13 mouse cellular contexts compared by ENCODE assay signal in genomic region chr6:113508272-113508946, GRCm38 (mm10). TPM values are rescaled to one million over a fixed set of nuclear protein-coding genes. Genes with fewer than 3 reads are reported as not detected.
DNase-seq lines count a peak whose midpoint lies in the region; ATAC-seq lines count a peak whose summit lies in the region.
"Had no signal": no experiment of that assay in that cellular context is flagged by ENCODE, and none has a peak within 500 bp of the region (broad histone marks: within the 10 kb centered on the region; RNA-seq: fewer than 3 reads in every experiment).

No protein-coding gene starts in this region.

- H3K9me3 ChIP-seq in liver, embryonic 11.5 days (ENCODE audit: control insufficient read depth, low read length), result no peaks in the 10 kb centered on the region
- H3K9me3 ChIP-seq in limb, embryonic 13.5 days, result no peaks in the 10 kb centered on the region
- H3K9me3 ChIP-seq in forebrain, embryonic 15.5 days, result no peaks in the 10 kb centered on the region
- H3K9me3 ChIP-seq: midbrain, embryonic 12.5 days had no signal

- no peak overlapping the region for H3K27ac ChIP-seq in liver, embryonic 11.5 days (ENCODE audit: low read depth, low read length)
- 0 out of 2 replicates have a peak overlapping the region, but pooled peaks have one; percentile 52 for H3K27ac ChIP-seq in limb, embryonic 13.5 days
- H3K27ac ChIP-seq in forebrain, embryonic 15.5 days (replicated peaks), result no peak overlapping the region
- H3K27ac ChIP-seq: left cerebral cortex, adult 2 months; midbrain, embryonic 12.5 days had no signal

- no peak overlapping the region for H3K9ac ChIP-seq in liver, embryonic 11.5 days (ENCODE audit: low read depth, low read length)
- H3K9ac ChIP-seq in limb, embryonic 13.5 days, result no peak overlapping the region
- no peak overlapping the region for H3K9ac ChIP-seq in forebrain, embryonic 15.5 days (replicated peaks)
- H3K9ac ChIP-seq: midbrain, embryonic 12.5 days had no signal

- no peak overlapping the region for H3K4me3 ChIP-seq in liver, embryonic 11.5 days (ENCODE audit: low read depth, low read length)
- H3K4me3 ChIP-seq in limb, embryonic 13.5 days, result no peak overlapping the region
- no peak overlapping the region for H3K4me3 ChIP-seq in forebrain, embryonic 15.5 days
- H3K4me3 ChIP-seq: left cerebral cortex, adult 2 months; midbrain, embryonic 12.5 days had no signal

- 70% methylated on average over 7 of the region's 7 CpGs for WGBS in liver, embryonic 11.5 days
- 65% methylated on average over 7 of the region's 7 CpGs for WGBS in limb, embryonic 13.5 days
- WGBS in forebrain, embryonic 15.5 days, result 62% methylated on average over 7 of the region's 7 CpGs

- H3K27me3 ChIP-seq in liver, embryonic 11.5 days (replicated peaks; ENCODE audit: control insufficient read depth, insufficient read depth, low read length), result no peaks in the 10 kb centered on the region
- no peaks in the 10 kb centered on the region for H3K27me3 ChIP-seq in limb, embryonic 13.5 days
- H3K27me3 ChIP-seq in forebrain, embryonic 15.5 days, result no peaks in the 10 kb centered on the region
- H3K27me3 ChIP-seq: midbrain, embryonic 12.5 days; Patski had no signal

- H3K4me1 ChIP-seq in liver, embryonic 11.5 days (replicated peaks; ENCODE audit: control insufficient read depth, insufficient read depth, low read length), result no peaks in the 10 kb centered on the region
- H3K4me1 ChIP-seq in limb, embryonic 13.5 days, result no peaks in the 10 kb centered on the region
- H3K4me1 ChIP-seq in forebrain, embryonic 15.5 days, result no peaks in the 10 kb centered on the region

- H3K36me3 ChIP-seq in liver, embryonic 11.5 days (ENCODE audit: control insufficient read depth, insufficient read depth, low read length), result no peaks in the 10 kb centered on the region
- H3K36me3 ChIP-seq in limb, embryonic 13.5 days, result peaks cover 6% of the 10 kb centered on the region; the same call in 1 of the 2 replicates
- H3K36me3 ChIP-seq in forebrain, embryonic 15.5 days, result peaks cover 13% of the 10 kb centered on the region; the same call in 1 of the 2 replicates

- peak; percentile 67 to 73 for DNase-seq in cerebellum, postnatal 10 days
- DNase-seq in cerebellum, adult 18-20 months, result no peak
- no peak for DNase-seq in liver, embryonic 11.5 days (ENCODE audit: low spot score)
- DNase-seq in liver (no peak), R1 (ENCODE audit: low read depth, low spot score) (peak; percentile 41)
- no peak for DNase-seq in lung, postnatal 10 days
- DNase-seq: kidney, postnatal 10 days; lung, adult 2 months had no signal

- H3K4me2 ChIP-seq in liver, embryonic 11.5 days, result no peak overlapping the region
- no peak overlapping the region for H3K4me2 ChIP-seq in limb, embryonic 13.5 days (replicated peaks)
- H3K4me2 ChIP-seq in forebrain, embryonic 15.5 days (replicated peaks), result no peak overlapping the region
- H3K4me2 ChIP-seq: midbrain, embryonic 12.5 days had no signal

- 0 out of 2 replicates have a peak, but pooled peaks have one; percentile 43 for ATAC-seq in liver, embryonic 11.5 days (replicated peaks; ENCODE audit: low FRiP score)
- peak; percentile 71 for ATAC-seq in limb, embryonic 13.5 days (ENCODE audit: low FRiP score, low read depth)
- no peak for ATAC-seq in forebrain, embryonic 15.5 days (replicated peaks)
- ATAC-seq: Patski had no signal

RNA-seq across cellular contexts. Expression of gene Prrt3, which starts 6.7 kb away (rescaled TPM):
- 0.16 TPM in 2 replicates for polyA plus RNA-seq in liver, embryonic 11.5 days (2014; fragmentation: Nextera tagmentation; extraction: Ambion mirVana)
- 0.94 and 1.2 TPM in 2 replicates for polyA plus RNA-seq in limb, embryonic 13.5 days (2015; fragmentation: Nextera tagmentation; extraction: Ambion mirVana)
- 5.1 and 6.0 TPM in 2 replicates for polyA plus RNA-seq in forebrain, embryonic 15.5 days (2015; fragmentation: Nextera tagmentation; extraction: Ambion mirVana)

RNA-seq across cellular contexts. Expression of gene Emc3, which starts 23.0 kb away (rescaled TPM):
- 70.8 and 75.8 TPM in 2 replicates for polyA plus RNA-seq in liver, embryonic 11.5 days (2014; fragmentation: Nextera tagmentation; extraction: Ambion mirVana)
- polyA plus RNA-seq in limb, embryonic 13.5 days (2015; fragmentation: Nextera tagmentation; extraction: Ambion mirVana), result 94.0 and 98.4 TPM in 2 replicates
- 94.9 and 103 TPM in 2 replicates for polyA plus RNA-seq in forebrain, embryonic 15.5 days (2015; fragmentation: Nextera tagmentation; extraction: Ambion mirVana)

RNA-seq across cellular contexts. Expression of gene Fancd2, which starts 23.1 kb away (rescaled TPM):
- 19.1 and 22.7 TPM in 2 replicates for polyA plus RNA-seq in liver, embryonic 11.5 days (2014; fragmentation: Nextera tagmentation; extraction: Ambion mirVana)
- polyA plus RNA-seq in limb, embryonic 13.5 days (2015; fragmentation: Nextera tagmentation; extraction: Ambion mirVana), result 11.6 and 11.7 TPM in 2 replicates
- 6.5 and 6.7 TPM in 2 replicates for polyA plus RNA-seq in forebrain, embryonic 15.5 days (2015; fragmentation: Nextera tagmentation; extraction: Ambion mirVana)

RNA-seq across cellular contexts. Expression of gene Creld1, which starts 25.3 kb away (rescaled TPM):
- 17.5 and 18.5 TPM in 2 replicates for polyA plus RNA-seq in liver, embryonic 11.5 days (2014; fragmentation: Nextera tagmentation; extraction: Ambion mirVana)
- 14.9 and 17.1 TPM in 2 replicates for polyA plus RNA-seq in limb, embryonic 13.5 days (2015; fragmentation: Nextera tagmentation; extraction: Ambion mirVana)
- 63.8 and 66.7 TPM in 2 replicates for polyA plus RNA-seq in forebrain, embryonic 15.5 days (2015; fragmentation: Nextera tagmentation; extraction: Ambion mirVana)

RNA-seq across cellular contexts. Expression of gene Il17rc, which starts 37.2 kb away (rescaled TPM):
- polyA plus RNA-seq in liver, embryonic 11.5 days (2014; fragmentation: Nextera tagmentation; extraction: Ambion mirVana), result 4.6 and 5.3 TPM in 2 replicates
- 9.9 and 10.5 TPM in 2 replicates for polyA plus RNA-seq in limb, embryonic 13.5 days (2015; fragmentation: Nextera tagmentation; extraction: Ambion mirVana)
- polyA plus RNA-seq in forebrain, embryonic 15.5 days (2015; fragmentation: Nextera tagmentation; extraction: Ambion mirVana), result 1.6 and 2.4 TPM in 2 replicates

Comparison
In these comparisons a context has a peak if more than half of its experiments do, and no peak if none do; other contexts are left out.
1. DNase-seq: peak in cerebellum, postnatal 10 days (2 of 2) and R1 (single experiment); none in cerebellum, adult 18-20 months (0 of 2), liver, embryonic 11.5 days (single experiment), liver (single experiment) and lung, postnatal 10 days (single experiment).